Mouse (Mus musculus) forebrain, embryonic 16.5 days (tissue): ENCODE data around the gene Jph3. TPM values are rescaled to one million over a fixed set of nuclear protein-coding genes. Genes with fewer than 3 reads are reported as not detected.

Experiments
- ATAC-seq: fragments of 200-750 bp; cut with Nextera tagmentation; 2 replicates; pipeline ENCODE4 v1.8.0; 2017; ENCODE audit warnings: mild to moderate bottlenecking, moderate library complexity
- H3K27ac ChIP-seq: fragments of 300-500 bp; sonication (generic); 2 replicates; pipeline ENCODE4 v1.5.1; 2014; ENCODE audit warnings: low read length, control low read depth
- H3K27me3 ChIP-seq: fragments of 300-500 bp; sonication (generic); replicated peaks from 2 replicates; pipeline ENCODE4 v1.6.1; 2014; ENCODE audit warnings: low read length; ENCODE audit not compliant: control insufficient read depth, insufficient read depth
- H3K36me3 ChIP-seq: fragments of 300-500 bp; sonication (generic); 2 replicates; pipeline ENCODE4 v1.6.1; 2014; ENCODE audit not compliant: control insufficient read depth, insufficient read depth
- H3K4me1 ChIP-seq: fragments of 300-500 bp; sonication (generic); replicated peaks from 2 replicates; pipeline ENCODE4 v1.6.1; 2014; ENCODE audit warnings: low read length; ENCODE audit not compliant: control insufficient read depth, insufficient read depth
- H3K4me2 ChIP-seq: fragments of 300-500 bp; sonication (generic); 2 replicates; pipeline ENCODE4 v1.6.1; 2014; ENCODE audit warnings: mild to moderate bottlenecking, low read length, control low read depth
- H3K4me3 ChIP-seq: fragments of 300-500 bp; sonication (generic); replicated peaks from 2 replicates; pipeline ENCODE4 v1.5.1; 2014; ENCODE audit warnings: mild to moderate bottlenecking, low read length, control low read depth
- H3K9ac ChIP-seq: fragments of 300-500 bp; sonication (generic); replicated peaks from 2 replicates; pipeline ENCODE4 v1.6.1; 2014; ENCODE audit warnings: low read depth, low read length, control low read depth
- H3K9me3 ChIP-seq: fragments of 300-500 bp; sonication (generic); 2 replicates; pipeline ENCODE4 v1.6.1; 2016; ENCODE audit warnings: low read length; ENCODE audit not compliant: control insufficient read depth
- WGBS: fragments of 180-500 bp; shearing (Covaris S2); extraction: QIAGEN DNeasy Blood & Tissue Kit; methylation state at CpG from one replicate; pipeline ENCODE4 v1.1.7; 2014; 5-methylcytosine and 5-hydroxymethylcytosine counted together
- polyA plus RNA-seq: library from polyadenylated mRNA; unstranded; fragments of >200 nt; fragmentation: Nextera tagmentation; extraction: Ambion mirVana; gene quantifications from 2 replicates; pipeline ENCODE4 v1.2.1, GENCODE M21; 2015

Jph3 gene
- polyA plus RNA-seq, 1 experiment from 2014 or later, result 93.4 TPM

- Histone ChIP-seq H3K4me3 (no peak overlapping the region), H3K4me2 (no peak overlapping the region), H3K27ac (no peak overlapping the region), H3K27me3 (no peaks in the 10 kb centered on the region), H3K4me1 (no peaks in the 10 kb centered on the region), H3K36me3 (peaks cover 9% of the 10 kb centered on the region), H3K9me3 (no peaks in the 10 kb centered on the region), H3K9ac (no peak overlapping the region)
- WGBS, result 95% methylated on average over 3 of the region's 3 CpGs
- no peak for ATAC-seq
These were observed 82.1 kb downstream of the Jph3 start for GRCm38 (mm10) chr8:121811502-121811901.

GRCm38 (mm10) chr8:121811931-121812570 lies 82.6 kb downstream of the Jph3 start:
- no peaks in the 10 kb centered on the region for H3K27me3 ChIP-seq
- peaks cover 9% of the 10 kb centered on the region for H3K36me3 ChIP-seq
- no peak overlapping the region for H3K27ac ChIP-seq
- no peaks in the 10 kb centered on the region for H3K4me1 ChIP-seq
- no peaks in the 10 kb centered on the region for H3K9me3 ChIP-seq
- H3K9ac ChIP-seq, result no peak overlapping the region
- 91% methylated on average over 12 of the region's 12 CpGs for WGBS
- H3K4me3 ChIP-seq, result no peak overlapping the region
- no peak for ATAC-seq
- H3K4me2 ChIP-seq, result no peak overlapping the region

- Histone ChIP-seq H3K4me1 (no peaks in the 10 kb centered on the region), H3K4me3 (no peak overlapping the region), H3K36me3 (peaks cover 14% of the 10 kb centered on the region; the same call in 1 of the 2 replicates), H3K9ac (no peak overlapping the region), H3K27ac (no peak overlapping the region), H3K27me3 (no peaks in the 10 kb centered on the region), H3K9me3 (no peaks in the 10 kb centered on the region), H3K4me2 (no peak overlapping the region)
- ATAC-seq, result no peak
- WGBS, result 75% methylated on average over 7 of the region's 7 CpGs
These were observed 88.8 kb downstream of the Jph3 start for GRCm38 (mm10) chr8:121818226-121818625.

- Histone ChIP-seq H3K36me3 (peaks cover 11% of the 10 kb centered on the region; the same call in 1 of the 2 replicates), H3K27me3 (no peaks in the 10 kb centered on the region), H3K9me3 (no peaks in the 10 kb centered on the region), H3K9ac (no peak overlapping the region), H3K4me3 (no peak overlapping the region), H3K27ac (no peak overlapping the region), H3K4me2 (no peak overlapping the region), H3K4me1 (no peaks in the 10 kb centered on the region)
- WGBS, result 93% methylated on average over 6 of the region's 6 CpGs
- no peak for ATAC-seq
These were observed 91.4 kb downstream of the Jph3 start for GRCm38 (mm10) chr8:121820840-121821239.

GRCm38 (mm10) chr8:121821320-121821719 lies 91.9 kb downstream of the Jph3 start:
- Histone ChIP-seq H3K4me2 (no peak overlapping the region), H3K36me3 (peaks cover 11% of the 10 kb centered on the region; the same call in 1 of the 2 replicates), H3K9ac (no peak overlapping the region), H3K9me3 (no peaks in the 10 kb centered on the region), H3K27ac (no peak overlapping the region), H3K4me3 (no peak overlapping the region), H3K27me3 (no peaks in the 10 kb centered on the region), H3K4me1 (no peaks in the 10 kb centered on the region)
- no peak for ATAC-seq
- 92% methylated on average over 11 of the region's 11 CpGs for WGBS

GRCm38 (mm10) chr8:121821770-121822169 lies 92.3 kb downstream of the Jph3 start:
- H3K4me2 ChIP-seq, result no peak overlapping the region
- no peaks in the 10 kb centered on the region for H3K27me3 ChIP-seq
- H3K4me3 ChIP-seq, result no peak overlapping the region
- no peak overlapping the region for H3K9ac ChIP-seq
- no peak overlapping the region for H3K27ac ChIP-seq
- peaks cover 11% of the 10 kb centered on the region; the same call in 1 of the 2 replicates for H3K36me3 ChIP-seq
- 89% methylated on average over 8 of the region's 9 CpGs for WGBS
- no peaks in the 10 kb centered on the region for H3K4me1 ChIP-seq
- H3K9me3 ChIP-seq, result no peaks in the 10 kb centered on the region
- no peak for ATAC-seq

GRCm38 (mm10) chr8:121827726-121828125 lies 98.3 kb downstream of the Jph3 start:
- H3K4me2 ChIP-seq, result no peak overlapping the region
- H3K36me3 ChIP-seq, result no peaks in the 10 kb centered on the region
- no peaks in the 10 kb centered on the region for H3K9me3 ChIP-seq
- H3K27me3 ChIP-seq, result no peaks in the 10 kb centered on the region
- WGBS, result 93% methylated on average over 5 of the region's 5 CpGs
- no peak overlapping the region for H3K4me3 ChIP-seq
- H3K4me1 ChIP-seq, result peaks cover 18% of the 10 kb centered on the region
- no peak for ATAC-seq
- no peak overlapping the region for H3K27ac ChIP-seq
- no peak overlapping the region for H3K9ac ChIP-seq

GRCm38 (mm10) chr8:121828376-121829023 lies 99.1 kb downstream of the Jph3 start:
- Histone ChIP-seq H3K9ac (peak overlapping the region; percentile 82), H3K27me3 (no peaks in the 10 kb centered on the region), H3K4me2 (peak overlapping the region; percentile 97), H3K4me3 (peak overlapping the region; percentile 80), H3K4me1 (peaks cover 18% of the 10 kb centered on the region), H3K36me3 (no peaks in the 10 kb centered on the region), H3K9me3 (no peaks in the 10 kb centered on the region), H3K27ac (no peak overlapping the region)
- WGBS, result 37% methylated on average over 10 of the region's 10 CpGs
- no peak for ATAC-seq

- peak; percentile 99 for ATAC-seq
These were observed 99.8 kb downstream of the Jph3 start, which contains the start of gene Klhdc4 for GRCm38 (mm10) chr8:121829048-121829776. Klhdc4 (minus strand) TSS chr8:121829569.

More at GRCm38 (mm10) chr8:121829048-121829776, 99.8 kb downstream of the Jph3 start, which contains the start of gene Klhdc4:
- Histone ChIP-seq H3K27me3 (no peaks in the 10 kb centered on the region), H3K9ac (peak within 1 kb of the TSS; percentile 82), H3K27ac (peak within 1 kb of the TSS; percentile 65), H3K4me2 (peak within 1 kb of the TSS; percentile 97), H3K9me3 (no peaks in the 10 kb centered on the region), H3K36me3 (no peaks in the 10 kb centered on the region), H3K4me1 (peaks cover 18% of the 10 kb centered on the region), H3K4me3 (peak within 1 kb of the TSS; percentile 80)
- WGBS, result under 1% methylated on average over 68 of the region's 68 CpGs
